Mouse (Mus musculus): Measurements from ENCODE around the gene Upk3bl. TPM values are rescaled to one million over a fixed set of nuclear protein-coding genes. Genes with fewer than 3 reads are reported as not detected.

Upk3bl gene
- polyA plus RNA-seq, 1 experiment from 2014 or later, result 1.2 TPM

- Histone ChIP-seq H3K27me3 (ENCODE audit: control insufficient read depth, insufficient read depth, low read length) (no peaks in the 10 kb centered on the region), H3K9me3 (replicated peaks; ENCODE audit: control insufficient read depth, low read length) (no peaks in the 10 kb centered on the region), H3K36me3 (ENCODE audit: control insufficient read depth, insufficient read depth) (no peaks in the 10 kb centered on the region), H3K27ac (ENCODE audit: low read length) (no peak overlapping the region), H3K9ac (ENCODE audit: low read length) (no peak overlapping the region), H3K4me3 (ENCODE audit: low read length) (no peak overlapping the region), H3K4me1 (ENCODE audit: control insufficient read depth, insufficient read depth, low read length) (peaks cover 4% of the 10 kb centered on the region), H3K4me2 (ENCODE audit: low read depth, low read length) (no peak overlapping the region)
- no peak for ATAC-seq (replicated peaks; ENCODE audit: extremely low read depth, insufficient read depth, low FRiP score)
- WGBS, result 66% methylated on average over 9 of the region's 9 CpGs
Measured at GRCm38 (mm10) chr5:136077001-136077550, 22.8 kb downstream of the Upk3bl start.

DNA sequence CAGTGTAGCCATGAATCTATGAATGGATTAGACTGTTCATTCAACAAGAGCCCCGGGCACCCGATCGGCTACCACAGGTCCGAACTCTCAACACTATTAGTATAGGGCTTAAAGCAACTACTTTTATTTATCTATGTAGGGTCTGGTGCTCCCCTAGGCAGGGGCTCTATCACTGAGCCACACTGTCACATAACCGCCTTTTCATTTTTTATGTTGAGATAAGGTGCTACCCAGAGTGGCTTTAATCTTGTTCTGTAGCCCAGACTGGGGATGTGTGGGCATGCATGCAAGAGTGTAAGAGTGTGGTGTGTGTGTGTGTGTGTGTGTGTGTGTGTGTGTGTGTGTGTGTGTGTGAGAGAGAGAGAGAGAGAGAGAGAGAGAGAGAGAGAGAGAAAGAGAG, 23.8 kb downstream of the Upk3bl start:
- Histone ChIP-seq H3K4me3 (ENCODE audit: low read length) (no peak overlapping the region), H3K4me2 (ENCODE audit: low read depth, low read length) (no peak overlapping the region), H3K36me3 (ENCODE audit: control insufficient read depth, insufficient read depth) (no peaks in the 10 kb centered on the region), H3K4me1 (ENCODE audit: control insufficient read depth, insufficient read depth, low read length) (peaks cover 4% of the 10 kb centered on the region), H3K9ac (ENCODE audit: low read length) (no peak overlapping the region), H3K27ac (ENCODE audit: low read length) (no peak overlapping the region), H3K27me3 (ENCODE audit: control insufficient read depth, insufficient read depth, low read length) (no peaks in the 10 kb centered on the region), H3K9me3 (replicated peaks; ENCODE audit: control insufficient read depth, low read length) (0 out of 2 replicates have a peak, but pooled peaks cover 2% of the 10 kb centered on the region)
- no peak for ATAC-seq (replicated peaks; ENCODE audit: extremely low read depth, insufficient read depth, low FRiP score)
- 93% methylated on average over 5 of the region's 5 CpGs for whole genome bisulfite sequencing

DNA sequence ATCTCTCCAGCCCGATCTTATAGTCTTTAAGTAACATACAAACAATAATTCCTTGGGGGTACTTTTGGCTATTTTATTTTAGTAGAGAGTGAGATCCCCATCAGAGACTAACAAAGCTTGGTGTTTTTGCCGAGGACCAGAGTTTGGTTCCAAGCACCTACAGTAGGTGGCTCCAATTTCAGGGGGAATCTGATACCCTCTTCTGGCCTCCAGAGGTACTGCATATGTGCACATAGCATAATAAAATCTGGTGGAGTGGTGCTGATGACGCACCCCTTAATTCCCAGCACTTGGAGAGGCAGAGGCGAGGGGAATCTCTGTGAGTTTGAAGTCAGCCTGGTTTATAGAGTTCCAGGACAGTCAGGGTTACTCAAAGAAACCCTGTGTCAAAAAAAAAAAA, 28.1 kb downstream of the Upk3bl start:
- WGBS, result 79% methylated on average over 4 of the region's 4 CpGs
- Histone ChIP-seq H3K9ac (ENCODE audit: low read length) (no peak overlapping the region), H3K27ac (ENCODE audit: low read length) (no peak overlapping the region), H3K4me2 (ENCODE audit: low read depth, low read length) (no peak overlapping the region), H3K27me3 (ENCODE audit: control insufficient read depth, insufficient read depth, low read length) (peaks cover 16% of the 10 kb centered on the region), H3K36me3 (ENCODE audit: control insufficient read depth, insufficient read depth) (no peaks in the 10 kb centered on the region), H3K4me3 (ENCODE audit: low read length) (no peak overlapping the region), H3K4me1 (ENCODE audit: control insufficient read depth, insufficient read depth, low read length) (peaks cover 15% of the 10 kb centered on the region), H3K9me3 (replicated peaks; ENCODE audit: control insufficient read depth, low read length) (0 out of 2 replicates have a peak, but pooled peaks cover 2% of the 10 kb centered on the region)
- no peak for ATAC-seq (replicated peaks; ENCODE audit: extremely low read depth, insufficient read depth, low FRiP score)

DNA sequence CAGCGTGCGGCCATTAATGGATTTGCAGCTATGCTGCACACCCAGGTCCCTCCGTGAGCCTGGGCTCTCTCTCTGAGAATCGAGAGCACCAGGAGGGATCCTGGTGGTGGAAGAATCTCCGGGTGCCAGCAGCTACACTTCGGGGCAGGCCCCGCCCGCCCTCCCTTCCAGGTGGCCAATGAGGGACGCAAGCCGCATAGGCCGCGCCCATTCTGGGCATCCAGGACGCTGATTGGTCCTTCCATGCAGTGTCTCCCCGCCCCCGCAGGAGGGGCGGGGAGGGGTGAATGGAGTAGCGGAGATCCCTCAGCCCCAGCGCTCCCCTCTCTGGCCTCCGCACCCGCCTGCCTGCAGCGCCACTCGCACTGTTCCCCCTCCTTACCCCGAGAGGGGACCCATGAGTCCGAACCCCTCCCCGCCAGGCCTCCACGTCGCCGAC, 29.4 kb downstream of the Upk3bl start, which contains the start of gene Rasa4:
Gene Rasa4 (plus strand): TSS at position 248 of the 439 bp plus-strand sequence.
- 1% methylated on average over 26 of the region's 28 CpGs for WGBS
- Histone ChIP-seq H3K36me3 (ENCODE audit: control insufficient read depth, insufficient read depth) (no peaks in the 10 kb centered on the region), H3K27ac (ENCODE audit: low read length) (no peak within 1 kb of the TSS)

DNA sequence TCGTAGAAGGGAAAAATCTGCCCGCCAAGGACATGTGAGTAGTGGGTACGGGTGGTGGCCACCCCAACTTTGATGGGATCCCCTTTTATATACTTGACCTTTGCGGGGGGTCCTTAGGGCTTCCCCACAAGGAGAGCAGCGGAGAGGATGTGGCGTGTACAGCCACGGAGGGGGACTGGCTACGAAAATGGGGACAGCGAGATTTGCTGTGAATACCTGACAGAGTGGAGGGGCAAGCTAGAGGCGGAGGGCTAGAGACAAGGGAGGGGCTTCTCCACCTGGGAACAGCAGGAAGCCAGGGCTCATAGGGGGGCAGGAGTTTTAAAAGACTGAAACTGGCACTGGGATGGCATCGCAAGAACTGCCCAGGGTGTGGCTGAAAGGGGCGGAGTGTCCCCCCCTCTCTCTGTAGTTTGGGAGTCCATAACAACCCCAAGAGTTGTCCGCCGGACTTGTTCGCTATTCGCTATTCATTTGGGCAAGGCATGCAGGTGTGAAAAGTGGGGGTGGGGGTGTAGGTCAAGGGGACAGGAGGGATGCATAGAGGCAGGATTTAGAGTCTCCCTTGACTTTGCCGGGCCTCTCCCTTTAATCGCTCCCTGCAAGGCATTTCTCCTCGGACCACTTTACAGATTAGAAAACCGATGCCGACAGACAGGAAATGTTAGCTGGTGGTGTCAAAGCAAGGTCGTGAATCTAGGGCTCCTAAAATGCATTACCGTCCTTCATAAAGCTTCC, 30.0 kb downstream of the Upk3bl start:
- 3% methylated on average over 23 of the region's 23 CpGs for WGBS
- Histone ChIP-seq H3K27me3 (ENCODE audit: control insufficient read depth, insufficient read depth, low read length) (peaks cover 16% of the 10 kb centered on the region), H3K9me3 (replicated peaks; ENCODE audit: control insufficient read depth, low read length) (0 out of 2 replicates have a peak, but pooled peaks cover 2% of the 10 kb centered on the region), H3K4me2 (ENCODE audit: low read depth, low read length) (peak overlapping the region; percentile 100), H3K36me3 (ENCODE audit: control insufficient read depth, insufficient read depth) (no peaks in the 10 kb centered on the region), H3K9ac (ENCODE audit: low read length) (peak overlapping the region; percentile 77), H3K27ac (ENCODE audit: low read length) (no peak overlapping the region), H3K4me3 (ENCODE audit: low read length) (peak overlapping the region; percentile 71), H3K4me1 (ENCODE audit: control insufficient read depth, insufficient read depth, low read length) (peaks cover 15% of the 10 kb centered on the region)
- 0 out of 2 replicates have a peak, but pooled peaks have one; percentile 3 for ATAC-seq (replicated peaks; ENCODE audit: extremely low read depth, insufficient read depth, low FRiP score)

More for the DNA sequence above, 29.4 kb downstream of the Upk3bl start, which contains the start of gene Rasa4:
- Histone ChIP-seq H3K9me3 (replicated peaks; ENCODE audit: control insufficient read depth, low read length) (0 out of 2 replicates have a peak, but pooled peaks cover 2% of the 10 kb centered on the region), H3K27me3 (ENCODE audit: control insufficient read depth, insufficient read depth, low read length) (peaks cover 16% of the 10 kb centered on the region), H3K4me1 (ENCODE audit: control insufficient read depth, insufficient read depth, low read length) (peaks cover 15% of the 10 kb centered on the region), H3K9ac (ENCODE audit: low read length) (peak within 1 kb of the TSS; percentile 77), H3K4me2 (ENCODE audit: low read depth, low read length) (peak within 1 kb of the TSS; percentile 100), H3K4me3 (ENCODE audit: low read length) (peak within 1 kb of the TSS; percentile 71)
- ATAC-seq (replicated peaks; ENCODE audit: extremely low read depth, insufficient read depth, low FRiP score), result peak; percentile 98

DNA sequence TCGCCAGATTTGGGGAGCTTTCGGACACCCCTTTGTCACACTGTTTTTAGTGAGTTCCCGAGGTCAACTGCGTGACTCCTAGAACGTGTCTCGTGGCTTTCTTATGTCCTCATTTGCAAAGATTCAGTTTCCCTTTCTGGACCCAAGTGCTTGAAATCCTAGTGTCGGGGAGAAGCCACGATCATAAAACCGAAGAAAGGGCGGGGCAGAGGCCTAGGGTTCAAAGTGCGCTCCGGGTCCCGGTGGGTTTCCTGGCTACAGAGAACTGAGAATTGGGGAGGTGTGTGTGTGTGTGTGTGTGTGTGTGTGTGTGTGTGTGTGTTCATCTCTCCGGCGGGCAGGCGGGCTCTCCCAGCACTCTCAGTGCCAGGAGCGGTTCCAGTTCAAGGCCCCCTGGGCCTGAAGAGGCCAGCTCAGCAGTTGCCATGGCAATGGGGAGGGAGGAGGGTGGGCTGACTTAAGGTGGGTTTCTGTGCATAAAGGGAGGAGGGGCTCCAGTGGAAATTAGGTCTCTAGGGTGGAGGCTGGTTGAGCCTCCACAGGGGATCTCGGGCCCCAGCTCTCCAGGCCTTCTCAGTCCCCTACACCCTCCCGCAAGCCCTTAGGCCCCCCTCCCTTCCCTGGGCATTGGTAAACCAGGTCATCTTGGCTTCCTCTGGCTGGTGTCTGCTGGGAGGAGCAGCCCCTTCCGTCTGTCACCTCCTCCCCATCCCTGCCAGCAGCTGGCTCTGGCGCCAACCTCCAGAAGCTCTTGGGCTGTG, 30.8 kb downstream of the Upk3bl start:
- no peak overlapping the region for H3K9ac ChIP-seq (ENCODE audit: low read length)
- H3K36me3 ChIP-seq (ENCODE audit: control insufficient read depth, insufficient read depth), result no peaks in the 10 kb centered on the region
- 26% methylated on average over 20 of the region's 21 CpGs for WGBS
- no peak for ATAC-seq (replicated peaks; ENCODE audit: extremely low read depth, insufficient read depth, low FRiP score)
- H3K4me2 ChIP-seq (ENCODE audit: low read depth, low read length), result peak overlapping the region; percentile 100
- H3K9me3 ChIP-seq (replicated peaks; ENCODE audit: control insufficient read depth, low read length), result 0 out of 2 replicates have a peak, but pooled peaks cover 2% of the 10 kb centered on the region
- no peak overlapping the region for H3K27ac ChIP-seq (ENCODE audit: low read length)
- H3K4me1 ChIP-seq (ENCODE audit: control insufficient read depth, insufficient read depth, low read length), result peaks cover 15% of the 10 kb centered on the region
- peaks cover 16% of the 10 kb centered on the region for H3K27me3 ChIP-seq (ENCODE audit: control insufficient read depth, insufficient read depth, low read length)
- H3K4me3 ChIP-seq (ENCODE audit: low read length), result peak overlapping the region; percentile 71

DNA sequence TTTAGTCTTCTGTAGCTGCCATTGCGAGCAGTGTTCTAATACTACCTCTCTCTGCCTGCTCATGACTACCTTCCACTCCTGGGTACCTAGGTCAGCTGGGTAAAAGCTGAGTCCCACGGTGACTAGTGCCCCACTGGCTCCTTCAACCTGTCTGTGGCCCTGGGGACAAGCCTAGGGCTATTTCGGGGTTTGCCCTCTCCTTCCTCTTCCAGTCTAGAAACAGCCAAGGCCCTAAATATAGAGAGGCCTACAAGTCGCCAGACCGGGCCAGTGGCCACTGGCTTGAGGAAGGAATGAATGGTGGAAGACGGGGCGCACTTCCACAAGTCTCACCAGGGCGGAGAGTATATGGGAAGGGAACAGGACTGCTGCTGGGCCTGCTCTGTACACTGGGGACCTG, 32.0 kb downstream of the Upk3bl start:
- H3K4me3 ChIP-seq (ENCODE audit: low read length), result no peak overlapping the region
- H3K4me2 ChIP-seq (ENCODE audit: low read depth, low read length), result no peak overlapping the region
- 0 out of 2 replicates have a peak, but pooled peaks cover 2% of the 10 kb centered on the region for H3K9me3 ChIP-seq (replicated peaks; ENCODE audit: control insufficient read depth, low read length)
- no peak overlapping the region for H3K27ac ChIP-seq (ENCODE audit: low read length)
- no peak for ATAC-seq (replicated peaks; ENCODE audit: extremely low read depth, insufficient read depth, low FRiP score)
- H3K4me1 ChIP-seq (ENCODE audit: control insufficient read depth, insufficient read depth, low read length), result peaks cover 15% of the 10 kb centered on the region
- no peak overlapping the region for H3K9ac ChIP-seq (ENCODE audit: low read length)
- 81% methylated on average over 8 of the region's 8 CpGs for WGBS
- H3K27me3 ChIP-seq (ENCODE audit: control insufficient read depth, insufficient read depth, low read length), result peaks cover 16% of the 10 kb centered on the region
- H3K36me3 ChIP-seq (ENCODE audit: control insufficient read depth, insufficient read depth), result no peaks in the 10 kb centered on the region

DNA sequence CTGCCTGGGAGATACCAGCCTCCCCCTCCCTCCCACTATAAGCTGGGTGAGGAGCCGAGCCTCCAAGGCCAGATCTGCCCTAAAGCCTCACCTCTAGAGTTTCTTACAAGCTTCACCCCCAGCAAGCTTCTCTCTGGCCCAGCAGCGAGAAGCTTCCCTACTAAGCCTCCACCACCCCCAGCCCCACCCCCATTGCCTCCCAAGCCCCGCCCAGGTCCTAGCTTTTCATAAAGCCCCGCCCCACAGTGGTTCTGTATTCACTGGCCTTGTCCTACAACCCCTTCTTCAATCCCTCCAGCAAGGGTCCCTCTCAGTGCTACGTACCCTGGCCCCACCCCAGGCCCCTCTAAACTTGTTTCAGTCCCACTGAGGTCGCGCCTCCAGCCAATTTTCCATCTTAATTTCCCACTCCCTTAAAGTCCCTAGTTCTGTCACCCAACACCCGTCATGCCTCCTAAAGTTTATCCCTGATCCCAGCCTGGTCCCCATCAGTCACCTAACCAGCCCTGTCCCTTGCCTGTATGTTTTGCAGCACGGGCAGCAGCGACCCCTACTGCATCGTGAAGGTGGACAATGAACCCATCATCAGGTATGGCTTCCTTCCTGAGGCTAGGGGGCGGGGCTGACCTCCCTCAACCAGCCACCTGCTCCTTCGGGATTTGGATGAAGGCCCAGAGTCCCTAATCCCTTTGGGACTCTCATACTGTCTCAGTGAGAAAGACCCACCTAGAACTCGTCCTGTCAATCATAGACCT, 34.7 kb downstream of the Upk3bl start:
- ATAC-seq (replicated peaks; ENCODE audit: extremely low read depth, insufficient read depth, low FRiP score), result no peak
- 20% methylated on average over 14 of the region's 14 CpGs for WGBS

More for the DNA sequence above, 34.7 kb downstream of the Upk3bl start:
- no peak overlapping the region for H3K27ac ChIP-seq (ENCODE audit: low read length)
- no peak overlapping the region for H3K9ac ChIP-seq (ENCODE audit: low read length)
- peaks cover 11% of the 10 kb centered on the region; the same call in 1 of the 2 replicates for H3K4me1 ChIP-seq (ENCODE audit: control insufficient read depth, insufficient read depth, low read length)
- H3K4me3 ChIP-seq (ENCODE audit: low read length), result no peak overlapping the region
- no peaks in the 10 kb centered on the region for H3K36me3 ChIP-seq (ENCODE audit: control insufficient read depth, insufficient read depth)
- H3K27me3 ChIP-seq (ENCODE audit: control insufficient read depth, insufficient read depth, low read length), result peaks cover 16% of the 10 kb centered on the region
- H3K4me2 ChIP-seq (ENCODE audit: low read depth, low read length), result no peak overlapping the region
- no peaks in the 10 kb centered on the region for H3K9me3 ChIP-seq (replicated peaks; ENCODE audit: control insufficient read depth, low read length)

All from heart, embryonic 16.5 days (tissue).